Mouse (Mus musculus): Measurements from ENCODE around the gene Asb9. TPM values are rescaled to one million over a fixed set of nuclear protein-coding genes. Genes with fewer than 3 reads are reported as not detected.
A peak's percentile ranks its signal among the peaks of the same experiment; 100 is the strongest.

Gene Asb9
- total and polyA plus RNA-seq, 2 experiments, result not detected

- H3K27ac ChIP-seq (replicated peaks; ENCODE audit: insufficient read depth, low read depth, low read length), result no peak overlapping the region
- peak; percentile 16 for DNase-seq (ENCODE audit: extremely low read depth, low read depth, low spot score)
- no peaks in the 10 kb centered on the region; the same call in 1 of the 2 replicates for H3K4me1 ChIP-seq (ENCODE audit: control insufficient read depth, insufficient read depth, low read length)
- no peaks in the 10 kb centered on the region for H3K36me3 ChIP-seq (ENCODE audit: control insufficient read depth, insufficient read depth, low read length)
- WGBS, result 5% methylated on average over 1 of the region's 1 CpGs
- TF ChIP-seq CTCF (IDR thresholded peaks at IDR 0.05; ENCODE audit: low read depth, low read length), result no peak
- TF ChIP-seq POLR2A (IDR thresholded peaks at IDR 0.05; ENCODE audit: extremely low read depth, insufficient read depth, low read length), result no peak
- no peak overlapping the region for H3K9ac ChIP-seq (ENCODE audit: low read depth, low read length)
- H3K4me3 ChIP-seq (ENCODE audit: insufficient read depth, low read depth, low read length), result no peak overlapping the region
- no peaks in the 10 kb centered on the region for H3K79me2 ChIP-seq (ENCODE audit: control insufficient read depth, insufficient read depth, low read length)
- H3K27me3 ChIP-seq (ENCODE audit: control insufficient read depth, insufficient read depth, low read length), result no peaks in the 10 kb centered on the region
Measured at GRCm38 (mm10) chrX:164526566-164526965, 20.4 kb downstream of the Asb9 start.

GRCm38 (mm10) chrX:164541436-164542317 is 35.5 kb downstream of the Asb9 start:
- TF ChIP-seq CTCF (IDR thresholded peaks at IDR 0.05; ENCODE audit: low read depth, low read length), result no peak
- TF ChIP-seq POLR2A (IDR thresholded peaks at IDR 0.05; ENCODE audit: extremely low read depth, insufficient read depth, low read length), result no peak
- peak; percentile 26 for DNase-seq (ENCODE audit: extremely low read depth, low read depth, low spot score)
- H3K27ac ChIP-seq (replicated peaks; ENCODE audit: insufficient read depth, low read depth, low read length), result no peak overlapping the region
- no peaks in the 10 kb centered on the region for H3K79me2 ChIP-seq (ENCODE audit: control insufficient read depth, insufficient read depth, low read length)
- 45% methylated on average over 10 of the region's 11 CpGs for WGBS
- no peak overlapping the region for H3K4me3 ChIP-seq (ENCODE audit: insufficient read depth, low read depth, low read length)
- H3K36me3 ChIP-seq (ENCODE audit: control insufficient read depth, insufficient read depth, low read length), result no peaks in the 10 kb centered on the region
- no peak overlapping the region for H3K9ac ChIP-seq (ENCODE audit: low read depth, low read length)
- H3K4me1 ChIP-seq (ENCODE audit: control insufficient read depth, insufficient read depth, low read length), result no peaks in the 10 kb centered on the region
- no peaks in the 10 kb centered on the region for H3K27me3 ChIP-seq (ENCODE audit: control insufficient read depth, insufficient read depth, low read length)

GRCm38 (mm10) chrX:164570195-164570594 is 64.1 kb downstream of the Asb9 start:
- H3K27me3 ChIP-seq (ENCODE audit: control insufficient read depth, insufficient read depth, low read length), result no peaks in the 10 kb centered on the region
- H3K79me2 ChIP-seq (ENCODE audit: control insufficient read depth, insufficient read depth, low read length), result no peaks in the 10 kb centered on the region
- DNase-seq (ENCODE audit: extremely low read depth, low read depth, low spot score), result no peak
- TF ChIP-seq CTCF (IDR thresholded peaks at IDR 0.05; ENCODE audit: low read depth, low read length), result no peak
- TF ChIP-seq POLR2A (IDR thresholded peaks at IDR 0.05; ENCODE audit: extremely low read depth, insufficient read depth, low read length), result no peak
- WGBS, result 83% methylated on average over 1 of the region's 1 CpGs
- H3K36me3 ChIP-seq (ENCODE audit: control insufficient read depth, insufficient read depth, low read length), result no peaks in the 10 kb centered on the region
- no peak overlapping the region for H3K9ac ChIP-seq (ENCODE audit: low read depth, low read length)
- no peaks in the 10 kb centered on the region for H3K4me1 ChIP-seq (ENCODE audit: control insufficient read depth, insufficient read depth, low read length)
- no peak overlapping the region for H3K4me3 ChIP-seq (ENCODE audit: insufficient read depth, low read depth, low read length)
- H3K27ac ChIP-seq (replicated peaks; ENCODE audit: insufficient read depth, low read depth, low read length), result no peak overlapping the region

GRCm38 (mm10) chrX:164576967-164577366 is 70.8 kb downstream of the Asb9 start:
- Histone ChIP-seq H3K27ac (replicated peaks; ENCODE audit: insufficient read depth, low read depth, low read length) (no peak overlapping the region), H3K9ac (ENCODE audit: low read depth, low read length) (no peak overlapping the region), H3K4me3 (ENCODE audit: insufficient read depth, low read depth, low read length) (no peak overlapping the region), H3K36me3 (ENCODE audit: control insufficient read depth, insufficient read depth, low read length) (no peaks in the 10 kb centered on the region), H3K79me2 (ENCODE audit: control insufficient read depth, insufficient read depth, low read length) (no peaks in the 10 kb centered on the region), H3K4me1 (ENCODE audit: control insufficient read depth, insufficient read depth, low read length) (no peaks in the 10 kb centered on the region), H3K27me3 (ENCODE audit: control insufficient read depth, insufficient read depth, low read length) (no peaks in the 10 kb centered on the region)
- no peak for DNase-seq (ENCODE audit: extremely low read depth, low read depth, low spot score)
- 69% methylated on average over 2 of the region's 3 CpGs for WGBS
- TF ChIP-seq POLR2A (IDR thresholded peaks at IDR 0.05; ENCODE audit: extremely low read depth, insufficient read depth, low read length), result no peak
- TF ChIP-seq CTCF (IDR thresholded peaks at IDR 0.05; ENCODE audit: low read depth, low read length), result no peak

Other genes with a start within 250 kb of the Asb9 start
- 0.27 and 0.28 TPM in 2 replicates for gene Bmx, start 248.1 kb upstream of the Asb9 start, total RNA-seq (2014; rRNA removed)
- 0.09 TPM in 1 of 2 replicates, not detected in the other for gene Bmx, start 248.1 kb upstream of the Asb9 start, polyA plus RNA-seq (2012; rRNA removed)
- 17.6 and 24.6 TPM in 2 replicates for gene Pir, start 237.0 kb upstream of the Asb9 start, total RNA-seq (2014; rRNA removed)
- 16.0 and 16.3 TPM in 2 replicates for gene Pir, start 237.0 kb upstream of the Asb9 start, polyA plus RNA-seq (2012; rRNA removed)
- gene Vegfd, start 132.9 kb upstream of the Asb9 start, total RNA-seq (2014; rRNA removed), result 1.0 TPM in 2 replicates
- gene Vegfd, start 132.9 kb upstream of the Asb9 start, polyA plus RNA-seq (2012; rRNA removed), result 0.51 and 1.2 TPM in 2 replicates
- gene Piga, start 86.5 kb upstream of the Asb9 start, total RNA-seq (2014; rRNA removed), result 3.3 and 3.6 TPM in 2 replicates
- 1.7 and 2.0 TPM in 2 replicates for gene Piga, start 86.5 kb upstream of the Asb9 start, polyA plus RNA-seq (2012; rRNA removed)
- gene Asb11, start 69.3 kb upstream of the Asb9 start, total RNA-seq (2014; rRNA removed), result 0.09 TPM in 1 of 2 replicates, not detected in the other
- gene Asb11, start 69.3 kb upstream of the Asb9 start, polyA plus RNA-seq (2012; rRNA removed), result not detected in 2 replicates